Mouse (Mus musculus): ENCODE data around the gene Gm11938.

Gene Gm11938

GRCm38 (mm10) chr11:99566530-99566929 lies 36.6 kb downstream of the Gm11938 start, which contains the start of gene Krtap3-1:
TSS of gene Krtap3-1 (minus strand) at chr11:99566630.
- DNase-seq: no peak

DNA sequence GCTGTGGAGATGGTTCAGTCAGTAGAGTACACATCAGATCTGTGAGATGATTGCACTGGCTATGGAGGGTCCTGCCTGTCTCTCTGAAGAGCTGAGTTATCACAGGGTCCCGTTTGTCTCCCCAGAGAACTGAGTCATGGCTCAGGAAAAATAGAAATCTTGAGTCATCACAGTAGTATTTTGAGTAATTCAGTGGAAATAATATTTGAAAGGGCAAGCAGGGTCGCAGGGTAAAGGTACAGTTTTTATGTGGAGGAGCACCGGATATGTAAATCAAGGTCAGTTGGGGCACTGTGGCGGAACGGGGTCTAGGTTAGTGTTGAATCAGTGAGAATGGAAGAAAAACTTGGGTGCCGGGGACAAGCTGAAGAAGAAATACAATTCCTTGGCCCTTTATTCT lies 40.5 kb downstream of the Gm11938 start:
- DNase-seq: no peak

GRCm38 (mm10) chr11:99559366-99559765 lies 43.7 kb downstream of the Gm11938 start, which contains the start of gene Gm11939:
TSS of gene Gm11939 (minus strand) at chr11:99559466.
- no peak for DNase-seq

DNA sequence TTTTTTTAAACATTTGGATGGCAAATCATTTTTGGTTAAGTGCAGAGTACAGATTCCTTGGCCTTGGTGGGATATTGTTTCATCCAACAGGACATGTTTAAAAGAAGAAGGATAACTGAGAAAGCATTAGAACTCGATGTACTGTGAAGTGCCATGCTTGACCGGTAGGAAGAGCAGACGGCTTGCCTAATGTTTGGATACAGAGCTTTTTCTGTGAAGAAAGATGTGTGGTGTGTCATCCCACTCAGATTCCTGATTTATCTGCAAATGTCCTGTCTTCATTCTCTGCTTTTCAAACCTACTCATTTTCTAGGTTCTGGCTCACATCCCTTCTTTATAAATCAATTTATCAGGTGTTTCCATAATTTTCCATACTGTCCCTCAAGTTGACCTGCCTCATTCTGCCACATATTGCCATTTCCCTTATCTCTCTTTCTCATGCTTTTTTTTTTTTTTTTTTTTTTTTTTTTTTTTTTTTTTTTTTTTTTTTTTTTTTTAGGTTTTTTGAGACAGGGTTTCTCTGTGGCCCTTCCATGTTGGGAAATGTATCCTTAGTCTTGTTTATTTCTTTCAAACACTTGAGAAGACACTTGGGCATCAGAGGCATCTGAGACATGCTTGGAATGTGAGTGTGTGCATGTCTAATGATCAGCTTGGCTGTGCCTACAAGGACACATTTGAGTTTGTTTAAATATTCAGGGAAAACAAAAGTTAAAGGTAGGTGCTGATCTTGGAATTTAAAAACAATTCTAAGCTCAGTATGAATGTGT lies 44.9 kb downstream of the Gm11938 start:
- no peak for DNase-seq

DNA sequence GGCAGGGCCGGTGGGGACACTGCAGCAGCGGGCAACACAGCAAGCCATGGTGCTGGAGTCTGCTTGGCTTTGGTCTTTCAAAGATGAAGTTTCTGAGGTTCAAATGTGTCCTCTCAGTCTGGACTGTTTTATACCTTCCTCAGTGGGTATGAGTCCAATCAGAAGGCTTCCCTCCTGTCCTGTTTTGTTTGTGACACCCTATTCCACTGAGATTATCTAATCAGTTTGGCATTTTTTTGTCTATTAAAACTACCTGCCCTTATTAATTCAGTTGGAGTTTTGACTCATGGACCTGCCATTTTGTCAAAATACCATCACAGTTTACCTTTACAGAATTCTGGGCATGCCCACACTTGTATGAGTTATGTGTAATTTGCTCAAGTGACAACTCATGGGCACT lies 46.4 kb downstream of the Gm11938 start, which contains the start of gene Krtap3-2:
TSS of gene Krtap3-2 (minus strand) at position 101 of the 400 bp plus-strand sequence.
- DNase-seq: no peak

- DNase-seq: no peak
Measured at GRCm38 (mm10) chr11:99556195-99556594, 46.9 kb downstream of the Gm11938 start.
